Mouse (Mus musculus) neutrophil, adult 5-6 weeks (primary cell): Measurements from ENCODE around the gene Zfp646. TPM values are rescaled to one million over a fixed set of nuclear protein-coding genes. Genes with fewer than 3 reads are reported as not detected.

Experiments
- ATAC-seq: fragments of 151-379, 151-347 bp; 2 replicates; pipeline ENCODE4 v1.8.0; 2017; ENCODE audit warnings: mild to moderate bottlenecking, moderate TSS enrichment; ENCODE audit not compliant: insufficient number of reproducible peaks, poor library complexity, low FRiP score, severe bottlenecking; ENCODE audit errors: extremely low read depth
- total RNA-seq: library from RNA; stranded (forward); fragments of 200-1000 nt; gene quantifications from 2 replicates; pipeline ENCODE4 v1.2.3, GENCODE M21; 2017

Gene Zfp646
- total RNA-seq, 1 experiment from 2014 or later: 93.5 TPM

DNA sequence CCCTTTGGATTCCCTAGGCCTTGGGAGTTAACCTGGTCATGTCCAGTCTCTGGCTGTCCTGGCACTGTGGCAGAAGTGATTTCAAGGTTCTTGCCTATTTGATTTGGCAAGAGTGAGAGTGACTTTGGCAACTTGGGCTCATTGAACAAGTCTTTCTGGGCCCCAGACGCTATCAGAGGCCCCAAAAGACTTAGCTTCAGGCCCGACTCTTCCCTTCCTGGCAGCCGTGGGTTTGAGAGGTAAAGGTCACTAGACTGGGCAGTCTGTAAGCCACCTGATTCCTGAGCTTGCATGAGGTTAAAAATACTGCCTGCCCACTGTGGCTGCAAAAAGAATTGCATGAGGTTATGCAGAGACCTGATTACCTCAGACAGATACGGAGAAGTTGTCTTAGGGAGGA is 32.6 kb downstream of the Zfp646 start:
- ATAC-seq: no peak

DNA sequence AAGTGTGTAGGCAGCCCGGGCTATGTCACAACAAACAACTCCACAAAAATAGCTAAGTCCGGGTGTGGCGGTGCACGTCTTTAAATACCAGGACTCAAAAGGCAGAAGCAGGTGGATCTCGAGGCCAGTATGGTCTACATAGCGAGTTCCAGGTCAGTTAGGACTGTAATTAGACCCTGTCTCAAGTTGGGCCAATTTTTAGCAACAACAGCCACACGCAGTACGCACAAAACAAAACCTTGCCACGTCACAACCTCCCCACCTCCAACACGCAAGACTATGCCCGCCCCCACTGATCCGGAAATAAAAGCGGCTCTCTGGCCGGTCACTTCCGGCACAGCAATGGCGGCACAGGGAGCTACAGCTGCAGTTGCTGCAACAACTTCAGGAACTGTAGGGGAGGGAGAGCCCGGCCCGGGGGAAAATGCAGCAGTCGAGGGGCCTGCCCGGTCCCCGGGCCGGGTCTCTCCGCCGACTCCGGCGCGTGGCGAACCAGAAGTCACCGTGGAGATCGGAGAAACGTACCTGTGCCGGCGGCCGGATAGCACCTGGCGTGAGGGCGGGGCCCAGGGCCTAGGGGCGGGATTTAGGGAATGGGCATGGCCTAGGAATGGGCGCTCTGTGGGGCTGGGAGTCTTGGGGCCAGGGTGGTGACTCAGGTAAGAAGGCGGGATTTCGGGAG is 36.3 kb downstream of the Zfp646 start, which contains the start of gene Kat8:
Gene Kat8 (plus strand): TSS at position 327 of the 682 bp plus-strand sequence.
- ATAC-seq: peak; percentile 99

DNA sequence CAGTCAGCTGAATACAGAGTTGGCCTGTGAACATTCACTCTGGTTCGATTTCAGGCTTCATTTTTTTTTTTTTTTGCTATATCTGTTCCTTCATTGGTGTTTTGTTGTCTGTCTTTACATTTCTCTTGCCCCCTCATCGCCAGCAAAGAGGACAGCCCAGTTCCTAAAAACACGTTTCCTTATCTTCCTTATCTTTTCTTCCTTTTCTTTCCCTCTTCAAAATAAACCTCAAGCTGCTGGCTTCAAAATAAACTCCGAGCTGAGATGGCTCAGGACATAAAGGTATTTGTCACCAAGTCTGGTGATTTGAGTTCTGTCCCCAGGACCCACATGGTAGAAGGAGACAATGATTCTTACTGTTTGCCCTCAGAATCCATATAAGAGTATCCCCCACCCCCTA is 36.9 kb downstream of the Zfp646 start:
- ATAC-seq: no peak

DNA sequence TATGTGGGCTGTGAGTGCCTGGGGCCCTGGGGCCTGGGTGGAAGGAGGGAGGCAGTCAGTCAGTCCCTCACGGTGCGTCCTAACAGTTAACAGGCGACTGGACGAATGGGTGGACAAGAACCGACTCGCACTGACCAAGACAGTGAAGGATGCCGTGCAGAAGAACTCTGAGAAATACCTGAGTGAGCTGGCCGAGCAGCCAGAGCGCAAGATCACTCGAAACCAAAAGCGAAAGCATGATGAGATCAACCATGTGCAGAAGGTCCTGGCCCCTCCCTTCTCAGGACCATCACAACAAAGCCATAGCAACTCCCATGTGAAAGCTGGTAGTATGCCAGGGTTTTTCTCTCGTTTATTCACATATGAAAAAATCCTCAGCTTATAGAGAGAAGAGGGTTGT is 39.3 kb downstream of the Zfp646 start:
- ATAC-seq: no peak

DNA sequence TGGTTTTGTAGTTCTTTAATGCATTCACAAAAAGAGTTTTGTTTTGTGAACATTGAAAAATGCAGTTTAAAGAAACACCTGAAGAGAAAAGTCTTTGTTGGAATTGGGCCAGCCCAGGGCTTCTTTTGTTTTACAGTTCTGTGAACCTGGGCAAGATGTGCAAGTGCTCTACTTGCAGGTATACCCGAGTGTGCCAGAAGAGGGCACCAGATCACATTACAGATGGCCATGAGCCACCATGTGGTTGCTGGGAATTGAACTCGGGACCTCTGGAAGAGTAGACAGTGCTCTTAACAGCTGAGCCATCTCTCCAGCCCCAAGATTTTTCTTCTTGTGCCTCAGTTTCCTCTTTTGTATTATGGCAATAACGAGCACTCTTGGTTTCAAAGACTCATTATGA is 42.2 kb downstream of the Zfp646 start:
- ATAC-seq: no peak

DNA sequence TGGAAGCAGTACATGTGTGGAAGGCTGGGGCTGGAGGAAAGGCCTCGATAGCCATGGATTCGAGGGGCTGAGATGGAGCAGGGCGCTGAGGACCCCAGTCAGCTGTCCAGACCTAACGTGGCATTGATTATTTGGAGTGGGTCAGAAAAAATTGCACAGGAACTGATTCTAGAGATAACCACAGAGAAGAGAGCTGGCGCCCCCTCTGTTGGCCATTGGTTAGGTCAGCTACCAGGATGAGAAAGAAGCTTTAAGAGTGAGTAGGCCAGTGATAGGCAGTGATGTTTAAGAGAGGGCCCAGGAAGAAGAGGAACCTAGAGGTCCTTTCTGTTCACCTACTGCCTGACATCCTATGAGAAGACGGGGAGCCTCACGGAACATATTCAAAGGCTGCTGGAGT is 43.3 kb downstream of the Zfp646 start:
- no peak for ATAC-seq

DNA sequence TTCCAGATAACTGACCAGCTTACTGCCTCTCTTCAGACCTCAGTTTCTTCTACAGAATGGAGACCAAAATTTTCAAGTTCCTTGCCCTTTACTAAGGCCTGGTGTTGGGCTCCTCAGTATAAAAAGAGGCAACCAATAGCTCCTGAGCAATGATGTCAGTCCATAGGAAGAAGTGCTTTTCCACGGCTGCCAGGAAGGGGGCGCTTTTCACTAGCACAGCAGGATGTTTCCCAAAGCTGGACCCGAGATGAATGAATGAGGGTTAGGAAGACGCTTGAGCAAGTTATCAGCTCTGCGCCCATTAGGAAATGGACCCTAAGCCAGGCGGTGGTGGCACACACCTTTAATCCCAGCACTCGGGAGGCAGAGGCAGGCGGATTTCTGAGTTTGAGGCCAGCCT is 45.5 kb downstream of the Zfp646 start:
- no peak for ATAC-seq

DNA sequence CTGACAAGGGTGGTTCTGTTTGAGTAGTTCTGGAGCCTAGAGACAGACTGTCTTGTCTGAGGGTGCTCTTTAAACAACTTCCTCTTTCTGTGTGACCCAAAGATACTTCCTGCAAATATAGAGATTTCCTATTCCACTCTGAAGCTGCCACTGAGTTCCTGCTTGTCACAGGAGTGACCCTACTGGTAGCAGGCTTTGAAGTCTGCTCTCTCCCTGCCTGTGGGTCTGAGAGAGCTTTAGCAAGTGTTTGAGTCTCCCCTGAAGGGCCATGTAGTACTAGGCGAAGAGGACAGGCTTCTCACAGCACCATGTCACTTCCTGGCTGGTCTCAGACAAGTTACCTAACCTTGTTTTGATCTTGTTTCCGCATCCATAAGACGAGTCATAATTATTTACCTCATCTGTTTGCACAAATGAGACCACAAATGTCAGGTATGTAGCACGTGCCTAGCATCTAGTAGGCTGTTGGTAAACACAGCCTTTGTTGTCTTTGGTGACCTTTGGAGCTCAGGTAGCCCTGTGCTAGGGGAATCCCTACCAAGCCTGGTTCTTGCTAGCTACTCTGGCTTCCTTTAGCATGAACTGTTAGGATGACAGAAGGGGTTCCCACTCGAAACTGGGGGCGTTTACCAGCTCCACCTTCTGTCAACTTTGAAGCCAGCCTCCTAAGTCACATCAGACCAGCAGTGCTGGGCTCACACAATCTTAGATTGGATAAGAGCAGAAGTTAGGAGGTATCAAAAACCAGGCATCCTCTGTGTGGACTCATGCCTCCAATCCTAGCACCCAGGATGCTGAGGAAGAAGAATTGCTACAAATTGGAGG is 46.6 kb downstream of the Zfp646 start:
- ATAC-seq: peak; percentile 74

DNA sequence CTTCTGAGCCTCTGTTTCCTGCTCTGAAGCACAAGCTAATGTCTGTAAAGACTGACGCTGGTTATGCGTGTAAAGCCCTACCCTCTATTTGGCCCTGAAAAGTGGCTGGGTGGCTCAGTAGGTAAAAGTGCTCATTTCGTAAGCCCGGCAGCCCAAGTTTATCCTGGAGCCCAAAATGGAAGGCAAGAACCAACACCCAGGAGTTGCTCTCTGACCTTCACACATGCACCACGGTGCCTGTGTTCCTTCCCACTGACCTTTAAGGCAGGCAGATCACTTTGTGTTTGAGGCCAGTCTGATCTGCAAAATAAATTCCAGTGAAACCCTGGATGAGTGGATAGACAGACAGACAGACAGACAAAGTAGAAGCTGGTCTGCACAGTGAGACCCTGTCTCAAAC is 47.7 kb downstream of the Zfp646 start:
- ATAC-seq: no peak

DNA sequence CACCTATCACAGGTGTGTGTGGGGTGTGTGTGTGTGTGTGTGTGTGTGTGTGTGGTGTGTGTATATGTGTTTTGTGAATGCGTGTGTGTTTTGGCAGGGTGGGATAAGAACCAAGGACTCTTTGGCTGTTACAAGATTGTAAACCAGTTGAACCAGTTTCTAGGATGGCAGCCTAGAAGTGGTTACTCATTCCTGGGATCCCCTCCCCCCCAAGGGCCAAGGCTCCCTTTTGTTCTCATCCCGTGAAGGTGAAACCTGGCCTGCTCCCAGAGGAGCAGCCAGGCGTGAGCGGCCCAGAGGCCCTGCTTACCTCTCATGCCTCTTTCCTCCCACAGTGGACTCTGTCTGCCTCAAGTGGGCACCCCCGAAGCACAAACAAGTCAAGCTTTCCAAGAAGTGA is 49.2 kb downstream of the Zfp646 start:
- no peak for ATAC-seq

DNA sequence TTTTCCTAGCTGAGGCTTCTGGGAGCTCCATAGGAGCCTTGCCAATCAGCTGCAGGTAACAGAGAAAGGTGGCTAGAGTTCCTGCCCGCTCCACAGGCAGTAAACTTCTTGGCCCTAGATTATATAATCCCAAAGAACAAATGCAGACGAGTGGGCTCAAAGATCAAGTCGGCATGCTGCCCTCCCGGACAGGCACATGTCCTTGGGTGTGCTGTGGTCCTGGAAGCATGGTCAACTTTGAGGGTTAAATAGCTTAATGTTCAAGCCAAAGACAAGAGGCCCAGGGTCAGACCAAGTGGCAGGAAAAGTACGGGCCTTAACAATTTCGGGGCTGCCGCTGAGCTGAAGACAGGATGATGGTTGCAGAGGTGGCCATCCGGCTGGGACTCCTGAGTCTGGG is 50.0 kb downstream of the Zfp646 start:
- no peak for ATAC-seq

DNA sequence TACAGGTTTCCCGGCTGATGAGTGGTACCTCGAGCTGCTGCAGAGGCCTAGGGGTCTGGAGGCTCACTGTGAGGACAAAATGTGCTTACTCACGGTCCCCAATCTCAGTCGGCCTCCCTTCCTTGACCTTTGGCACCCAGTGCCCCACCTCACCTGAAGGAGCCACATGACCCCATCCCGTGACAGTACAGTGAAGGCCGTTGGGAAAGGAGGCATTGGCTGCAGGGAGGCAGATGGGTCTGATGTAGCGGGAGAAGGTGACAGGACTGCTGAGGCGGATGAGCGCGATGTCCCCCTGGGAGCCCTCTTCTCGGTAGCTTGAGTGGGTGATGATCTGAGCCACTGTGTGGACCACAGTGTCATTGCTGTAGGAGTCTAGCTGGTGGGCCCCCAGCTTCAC is 50.8 kb downstream of the Zfp646 start:
- no peak for ATAC-seq

DNA sequence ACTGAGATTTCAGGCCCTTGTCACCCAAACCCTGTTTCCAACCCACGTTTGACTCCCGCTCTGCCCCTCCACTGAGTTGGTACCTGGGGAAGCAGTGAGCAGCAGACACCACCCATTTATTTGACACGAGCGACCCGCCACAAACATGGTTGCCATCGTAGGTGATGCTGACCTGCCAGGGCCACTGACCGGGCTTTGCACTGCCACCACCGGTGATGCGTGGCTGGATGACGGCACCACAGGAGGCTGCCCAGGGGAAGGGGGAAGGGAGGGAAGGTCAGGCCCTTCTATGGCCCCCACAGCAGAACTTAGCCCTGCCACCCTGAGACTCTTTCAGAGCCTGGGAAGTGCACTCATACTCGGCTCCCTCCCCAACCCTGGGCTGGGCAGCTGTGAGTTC is 51.7 kb downstream of the Zfp646 start:
- no peak for ATAC-seq

DNA sequence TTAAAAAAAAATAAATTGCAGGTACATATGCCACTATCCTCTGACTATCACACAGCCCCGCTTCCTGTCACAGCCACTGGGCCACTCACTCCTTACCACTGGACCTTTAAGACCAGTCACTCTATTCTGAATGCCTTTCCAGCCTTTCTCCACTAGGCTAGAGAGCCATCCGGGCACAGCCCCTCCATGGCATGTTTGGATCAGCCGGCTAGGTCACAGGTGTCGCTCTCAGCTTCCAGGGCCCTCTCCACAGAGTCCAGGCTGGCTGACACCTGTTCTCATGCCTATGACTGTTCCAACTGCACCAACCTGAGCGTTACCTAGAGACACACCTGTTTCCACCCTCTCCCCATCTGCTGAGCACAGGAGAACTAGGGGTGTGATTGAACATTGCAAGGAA is 52.6 kb downstream of the Zfp646 start:
- ATAC-seq: no peak

DNA sequence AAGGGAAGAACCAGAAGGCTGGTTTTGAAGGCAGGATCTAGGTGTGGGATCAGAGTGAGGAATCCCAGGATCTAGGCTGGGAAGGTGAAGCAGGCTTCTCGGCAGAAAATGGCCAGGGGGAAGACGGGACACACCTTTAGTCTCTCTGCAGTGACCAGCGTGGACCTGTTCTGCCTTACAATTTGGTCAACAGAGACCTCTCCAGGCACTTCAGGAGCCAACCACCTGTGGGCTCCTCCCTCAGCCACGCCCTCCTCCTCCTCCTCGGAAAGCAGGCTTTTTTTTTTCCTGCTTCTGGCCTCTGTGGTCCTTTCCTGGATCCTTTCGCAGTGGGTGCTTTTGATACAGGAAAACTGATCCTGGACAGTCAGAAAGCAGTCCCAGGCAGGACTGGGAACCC is 53.9 kb downstream of the Zfp646 start, which contains the start of gene Prss8:
Gene Prss8 (minus strand): TSS at position 182 of the 400 bp plus-strand sequence.
- no peak for ATAC-seq

DNA sequence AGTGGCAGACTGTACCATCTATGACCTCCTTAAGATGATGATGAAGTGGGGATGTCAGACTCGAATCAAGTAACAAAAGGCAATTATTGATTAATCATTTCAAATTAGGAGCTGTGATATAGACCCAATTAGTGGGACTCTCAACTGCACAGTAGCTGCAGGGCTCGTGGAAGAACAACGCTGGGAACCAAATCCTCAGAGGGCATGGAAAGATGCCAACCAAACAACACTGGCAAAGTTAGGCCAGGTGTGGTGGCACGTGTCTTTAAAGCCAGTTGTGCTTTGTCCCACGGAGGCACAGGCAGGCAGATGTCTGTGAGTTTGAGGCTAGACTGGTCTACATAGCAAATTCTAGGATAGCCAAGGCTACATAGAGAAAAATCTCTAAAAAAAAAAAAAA is 54.6 kb downstream of the Zfp646 start:
- ATAC-seq: no peak

DNA sequence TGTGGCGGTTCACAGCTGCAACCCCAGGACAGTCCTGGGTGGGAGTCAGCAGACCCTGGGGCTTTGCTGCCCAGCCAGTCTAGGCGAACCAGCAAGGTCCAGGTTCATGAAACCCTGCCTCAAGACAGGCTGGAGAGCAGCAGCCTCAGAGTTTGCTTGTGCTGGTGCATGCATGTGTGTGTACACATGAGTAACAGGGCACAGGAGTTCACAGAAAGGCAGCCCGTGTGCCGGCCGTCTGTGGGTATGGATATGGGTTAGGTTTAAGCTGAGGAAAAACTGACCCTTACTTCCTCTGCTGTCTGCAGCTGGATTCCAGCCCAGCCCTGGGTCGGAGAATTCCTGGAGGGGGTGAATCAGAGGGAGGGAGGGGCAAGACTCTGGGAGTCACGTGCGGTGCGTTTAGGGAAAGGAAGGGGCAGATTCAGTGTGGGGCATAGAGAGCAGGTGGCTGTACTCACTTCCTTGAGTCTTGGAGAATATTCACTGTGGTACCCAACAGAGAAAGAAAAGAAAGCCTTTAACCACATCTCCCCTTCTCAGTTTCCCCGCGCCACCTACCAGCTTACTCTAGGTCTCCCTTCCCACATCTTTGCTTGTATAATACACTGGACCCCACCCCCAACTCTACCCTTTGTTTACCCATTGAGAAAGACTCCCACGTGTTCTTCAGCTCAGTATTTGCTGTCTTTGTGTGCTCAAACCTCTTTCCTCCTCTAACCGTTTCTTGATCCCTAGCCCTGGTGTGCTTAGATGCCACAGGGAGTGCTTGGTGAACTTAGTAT is 55.5 kb downstream of the Zfp646 start:
- ATAC-seq: no peak

DNA sequence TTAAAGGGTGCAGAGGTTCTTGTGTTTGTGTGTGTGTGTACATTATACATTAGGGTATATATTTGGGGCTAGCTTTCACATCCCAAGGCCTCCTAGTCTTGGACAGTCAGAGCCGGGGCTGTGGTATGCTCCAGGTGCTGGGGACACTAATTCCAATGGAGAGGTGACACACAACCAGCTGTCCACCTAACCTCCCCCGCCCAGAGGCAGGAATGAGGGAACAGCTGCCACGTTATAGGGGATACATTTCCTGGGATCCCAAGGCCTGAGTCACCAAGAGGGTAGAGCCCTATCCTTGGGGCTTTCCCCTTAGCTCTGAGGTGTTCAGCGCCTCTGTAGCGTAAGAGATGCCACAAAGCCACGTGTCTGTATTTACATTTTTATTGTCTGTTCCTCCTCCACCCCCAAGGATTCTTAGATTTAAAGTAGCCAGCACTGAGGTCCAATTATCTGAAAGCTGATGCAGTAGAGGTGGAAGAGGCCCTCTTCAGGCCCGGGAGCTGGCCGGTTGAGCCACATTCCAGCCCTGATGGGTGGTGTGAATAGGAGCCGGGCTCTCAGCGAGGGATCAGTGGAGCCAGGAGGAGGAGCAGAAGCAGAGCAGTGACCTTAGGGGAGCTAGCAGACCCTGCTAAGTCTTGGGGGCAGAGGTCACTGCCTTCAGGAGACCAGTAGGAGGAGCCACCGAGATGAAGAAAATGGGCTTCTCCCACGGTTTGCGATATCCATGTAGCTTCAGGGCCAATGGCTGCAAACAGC is 56.4 kb downstream of the Zfp646 start:
- ATAC-seq: no peak

DNA sequence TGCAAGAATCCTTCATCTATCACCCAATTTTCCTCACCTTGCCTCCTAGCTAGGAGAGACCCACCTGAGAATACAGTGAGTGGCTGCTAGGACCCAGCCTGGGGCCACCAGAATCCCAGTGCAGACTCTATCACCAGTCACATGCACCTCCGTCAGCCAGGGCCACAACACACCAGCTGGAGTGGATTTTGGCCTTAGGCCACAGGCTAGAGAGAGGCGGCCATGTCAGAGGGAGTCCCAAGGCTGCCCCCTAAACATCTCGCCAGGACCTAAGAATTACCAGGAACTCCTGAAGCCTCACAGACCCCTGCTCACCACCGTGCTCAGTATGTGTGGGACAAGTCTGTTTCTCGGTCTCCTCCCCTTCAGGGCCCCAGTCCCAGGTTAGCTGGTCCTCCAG is 58.1 kb downstream of the Zfp646 start:
- ATAC-seq: no peak
